Mouse (Mus musculus) CH12.LX (cell line): ENCODE results near the gene Cd99l2.

Source experiments
- MAX ChIP-seq: IDR thresholded peaks from 2 replicates; pipeline ENCODE4 v1.6.1; 2011; ENCODE audit warnings: low read length, improper control_type of control experiment
- POLR2A ChIP-seq: IDR thresholded peaks from 2 replicates; pipeline ENCODE4 v1.6.1; 2011; ENCODE audit warnings: low read depth, mild to moderate bottlenecking, improper control_type of control experiment, low read length
- RAD21 ChIP-seq: IDR thresholded peaks from 2 replicates; pipeline ENCODE4 v1.6.1; 2011; ENCODE audit warnings: low read depth, mild to moderate bottlenecking, low read length, improper control_type of control experiment, moderate library complexity

DNA sequence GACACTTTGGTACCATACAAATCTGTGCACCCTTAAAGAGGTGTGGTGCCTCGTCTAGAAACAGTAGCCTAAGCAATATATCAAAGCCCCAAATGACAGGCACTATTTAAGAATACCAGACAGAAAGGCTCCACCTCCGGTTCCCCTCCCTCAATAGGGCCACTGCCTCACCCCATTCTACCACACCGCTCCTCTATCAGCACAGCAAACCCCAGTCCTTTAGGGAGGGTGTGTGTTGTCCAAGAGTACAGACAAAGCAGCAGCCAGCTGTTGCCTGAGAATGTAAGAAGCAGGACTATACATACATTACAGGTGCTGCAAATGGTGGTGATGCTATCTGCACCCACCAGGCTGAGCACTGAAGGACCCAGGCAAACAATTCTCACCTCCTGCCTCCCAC, 17.2 kb downstream of the Cd99l2 start:
- TF ChIP-seq POLR2A, result no peak
- no peak for TF ChIP-seq MAX
- TF ChIP-seq RAD21, result no peak
